Mouse (Mus musculus) embryonic stem cell, embryonic (primary cell): ENCODE data around the gene Eddm3b.

Source experiments
- CTCF ChIA-PET, 4 experiments: fragments of 300-600 bp in 2 of 4; fragments of 350-600 bp in 2 of 4; sonication (Branson Sonifier 250); formaldehyde crosslinking; loops; one replicate each; lab custom pipeline; 2022; ENCODE audit warnings: inconsistent platforms in 2 of 4; lab: Charles Lee
- POLR2A ChIA-PET, 4 experiments: fragments of 300-600 bp in 2 of 4; fragments of 350-600 bp in 2 of 4; sonication (Branson Sonifier 250); formaldehyde crosslinking; loops; one replicate each; lab custom pipeline; 2022; ENCODE audit warnings: antibody characterized with exemption in 4 of 4, inconsistent platforms in 1 of 4; lab: Charles Lee

The Eddm3b gene

DNA sequence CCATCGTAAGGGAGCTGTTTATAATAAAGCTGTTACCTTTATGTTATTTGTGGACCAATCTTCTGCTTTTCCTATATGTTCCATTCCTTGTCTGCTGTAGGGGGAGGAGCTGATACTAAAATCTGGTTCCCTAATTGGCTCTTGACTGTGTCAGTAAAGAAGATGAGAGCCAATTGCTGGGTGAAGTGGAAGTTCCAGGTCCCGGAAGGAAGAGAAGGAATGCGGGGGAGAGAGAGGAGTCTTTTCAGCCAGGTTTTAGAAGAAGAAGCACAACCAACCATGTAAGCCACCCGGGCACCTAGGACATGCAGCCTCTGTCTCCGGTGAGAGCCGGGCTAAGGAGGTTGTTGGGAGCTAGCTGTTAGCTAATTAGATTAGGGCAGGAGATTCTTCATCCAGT, 11.5 kb downstream of the Eddm3b start:
- POLR2A ChIA-PET, result interaction anchor here in 1 of 4 experiments (0.6 kb wide), 1 partner anchor 264 kb away, joined by 3 read pairs; no protein-coding TSS in a partner anchor
- CTCF ChIA-PET, result no interaction called here

DNA sequence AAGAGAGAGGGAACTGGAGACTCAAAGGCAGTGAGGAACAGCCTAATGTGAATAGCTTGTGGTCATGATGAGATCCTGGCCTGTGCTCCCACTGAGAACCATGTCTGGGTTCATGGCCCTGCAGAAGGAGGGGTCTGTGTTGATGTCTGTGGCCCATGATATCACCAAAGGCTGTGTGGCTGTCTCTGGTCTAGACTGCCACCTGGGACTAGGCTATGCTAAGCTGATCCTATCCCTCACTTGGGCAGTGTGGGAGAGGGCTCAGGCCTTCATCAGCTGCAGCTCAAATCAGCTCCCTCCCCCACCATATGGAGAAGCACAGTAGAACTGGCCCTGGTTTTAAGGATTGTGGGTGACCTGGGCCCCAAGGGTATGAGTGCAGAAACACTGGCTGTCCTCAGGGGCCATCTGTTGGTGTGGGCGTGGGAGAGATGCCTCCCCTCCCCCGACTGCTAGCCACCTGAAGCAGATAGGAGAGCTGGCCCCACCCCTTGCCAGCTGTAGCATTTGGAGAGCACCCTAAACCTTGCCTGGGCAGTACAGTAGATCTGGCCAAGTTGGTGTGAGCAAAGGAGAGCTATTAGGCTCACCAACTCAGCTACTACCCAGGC, 13.5 kb downstream of the Eddm3b start:
- ChIA-PET POLR2A (interaction anchor here in 1 of 4 experiments (0.5 to 0.9 kb wide), 2 partner anchors 14 to 347 kb away, joined by 3 to 4 read pairs; no protein-coding TSS in a partner anchor), CTCF (interaction anchor here in 1 of 4 experiments (0.8 kb wide), 1 partner anchor 103 kb away, joined by 3 read pairs; no protein-coding TSS in a partner anchor)

DNA sequence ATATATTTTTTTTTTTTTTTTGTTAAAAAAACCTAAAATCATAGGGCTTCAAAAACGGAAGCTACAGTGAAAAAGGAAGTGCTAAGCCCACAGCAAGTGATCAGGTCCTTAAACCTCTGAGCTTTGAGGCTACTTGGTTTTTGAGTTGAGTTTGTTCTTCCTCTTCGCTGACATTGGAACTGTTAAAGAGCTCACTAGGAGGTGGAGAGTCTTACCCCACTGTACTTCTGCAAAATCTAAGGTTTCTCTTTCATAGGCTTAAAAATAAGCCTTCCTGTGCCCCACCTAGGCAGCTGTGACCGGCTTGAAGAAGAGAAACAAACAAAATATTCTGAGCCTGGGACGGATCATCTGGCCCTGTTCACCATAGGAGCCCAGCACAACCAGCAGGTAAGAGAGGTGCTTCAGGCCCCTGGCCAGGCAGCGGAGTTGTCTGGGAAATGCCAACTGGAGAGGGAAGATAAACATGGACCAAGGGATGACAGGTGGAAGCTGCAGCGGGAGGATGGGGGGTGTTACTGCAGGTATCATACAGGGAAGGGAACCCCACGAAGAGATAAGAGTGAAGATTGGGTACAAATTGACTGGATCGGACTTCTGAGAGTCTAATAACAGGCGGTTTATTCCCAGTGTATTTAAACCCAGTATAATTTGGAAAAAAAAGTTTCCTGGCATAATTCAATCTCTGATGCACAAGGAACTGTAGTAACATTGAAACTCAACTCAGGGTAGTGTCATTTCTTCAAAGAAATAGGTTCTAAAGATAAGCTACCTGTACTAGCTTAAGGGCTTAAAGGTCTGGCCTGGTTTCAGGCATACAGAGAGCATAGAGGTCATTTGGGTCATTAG, 14.8 kb downstream of the Eddm3b start:
- ChIA-PET POLR2A (no interaction called here), CTCF (interaction anchor here in 2 of 4 experiments (0.6 to 0.8 kb wide), 2 partner anchors 104 to 1702 kb away, joined by 3 to 8 read pairs; no protein-coding TSS in a partner anchor)

DNA sequence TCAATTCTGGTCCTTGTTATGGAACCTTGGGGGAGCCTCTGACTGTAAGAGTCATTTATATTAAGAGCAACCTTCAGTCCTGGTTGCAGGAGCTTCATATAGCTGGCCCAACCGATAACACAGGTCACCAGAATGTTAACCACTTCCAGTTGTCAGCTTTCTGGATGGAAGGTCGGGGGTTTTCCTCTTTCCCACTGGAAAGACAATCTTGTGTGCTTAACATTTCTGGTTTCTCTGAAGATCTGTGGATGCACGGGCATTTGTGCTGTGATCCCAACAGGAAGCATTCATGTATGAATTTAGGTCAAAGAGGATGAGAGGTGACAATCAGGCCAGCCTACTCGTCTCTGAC, 15.4 kb downstream of the Eddm3b start:
- POLR2A ChIA-PET, result no interaction called here
- CTCF ChIA-PET, result no interaction called here

DNA sequence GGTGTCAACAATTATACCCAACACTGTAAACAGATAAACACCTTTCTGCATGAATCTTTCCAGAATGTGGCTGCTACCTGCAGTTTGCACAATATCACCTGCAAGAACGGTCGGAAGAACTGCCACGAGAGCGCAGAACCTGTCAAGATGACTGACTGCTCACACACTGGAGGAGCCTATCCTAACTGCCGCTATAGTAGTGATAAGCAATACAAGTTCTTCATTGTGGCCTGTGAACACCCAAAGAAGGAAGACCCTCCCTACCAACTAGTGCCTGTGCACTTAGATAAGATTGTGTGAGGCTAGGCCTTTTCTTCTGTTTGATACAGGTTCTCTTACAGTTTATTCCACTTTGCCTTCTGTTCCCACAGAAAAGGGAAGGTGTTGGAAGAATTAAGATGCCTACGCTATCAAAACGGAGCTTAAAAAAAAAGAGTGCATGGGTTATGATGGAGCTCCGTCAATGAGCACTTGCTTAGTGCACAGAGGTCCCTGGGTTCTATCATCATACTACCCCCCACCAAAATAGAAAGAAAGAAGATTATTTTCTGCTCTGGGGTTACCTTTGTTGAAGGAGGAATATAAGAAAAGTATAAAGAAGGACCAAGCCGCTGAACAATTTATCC, 16.2 kb downstream of the Eddm3b start:
- ChIA-PET POLR2A (interaction anchor here in 1 of 4 experiments (1.5 kb wide), 1 partner anchor 51 kb away, joined by 3 read pairs; no protein-coding TSS in a partner anchor), CTCF (interaction anchor here in 2 of 4 experiments (0.6 kb wide), 2 partner anchors 35 to 137 kb away, joined by 3 to 4 read pairs; no protein-coding TSS in a partner anchor)

DNA sequence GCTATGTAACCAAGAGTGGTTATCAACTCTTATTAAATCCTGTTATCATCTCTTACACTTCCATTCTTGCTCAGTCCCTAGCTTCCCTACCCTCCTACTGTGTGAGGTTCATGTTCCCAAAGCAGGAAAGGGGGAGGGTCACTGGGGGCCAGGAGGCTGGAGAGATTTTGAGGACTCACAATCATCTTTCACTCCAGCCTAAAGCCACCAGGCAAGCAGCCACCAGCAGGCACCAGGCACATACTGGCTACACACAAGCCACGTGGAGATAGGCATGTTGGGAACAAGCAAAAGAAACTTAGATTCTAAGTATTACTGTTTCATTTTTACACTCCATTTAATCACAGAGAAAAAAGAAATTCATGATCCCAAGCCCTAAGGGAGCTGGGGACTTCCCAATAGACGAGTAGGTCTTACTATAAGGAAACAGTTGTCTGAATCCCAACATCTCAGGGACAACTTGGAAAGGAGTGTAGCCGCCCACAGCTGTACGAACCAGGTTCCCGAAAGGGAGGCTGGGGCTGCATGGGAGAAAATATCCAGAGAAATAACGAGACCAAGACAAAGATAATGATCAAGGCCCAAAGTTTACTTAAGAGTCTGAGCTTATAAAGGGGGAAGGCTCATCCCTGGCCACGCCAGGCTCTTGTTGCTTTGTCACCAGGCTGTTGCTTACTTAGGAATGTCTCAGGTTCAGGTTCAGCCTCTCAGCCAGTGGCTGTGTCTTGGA, 17.0 kb downstream of the Eddm3b start:
- POLR2A ChIA-PET, result interaction anchor here in 1 of 4 experiments (0.9 to 1.5 kb wide), 2 partner anchors 8 to 52 kb away, joined by 3 read pairs; partner anchors contain the start of gene Rnase6
- CTCF ChIA-PET, result interaction anchor here in 2 of 4 experiments (0.6 kb wide), 2 partner anchors 34 to 136 kb away, joined by 3 to 4 read pairs; no protein-coding TSS in a partner anchor

DNA sequence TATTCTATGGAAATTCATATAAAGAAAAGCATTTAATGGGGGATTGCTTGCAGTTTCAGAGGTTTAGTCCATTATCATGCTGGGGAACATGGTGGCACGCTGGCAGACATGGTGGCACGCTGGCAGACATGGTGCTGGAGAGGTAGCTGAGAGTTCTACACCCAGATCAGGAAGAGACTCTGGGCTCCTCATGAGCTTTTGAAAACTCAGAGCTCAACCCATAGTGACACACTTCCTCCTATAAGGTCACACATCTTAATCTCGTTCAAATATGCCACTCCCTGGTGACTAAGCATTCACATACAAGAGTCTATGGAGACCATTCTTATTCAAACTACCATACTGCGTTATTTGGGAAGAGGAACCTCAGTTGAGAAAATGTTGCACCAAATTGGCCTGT, 18.1 kb downstream of the Eddm3b start:
- ChIA-PET POLR2A (no interaction called here), CTCF (no interaction called here)

DNA sequence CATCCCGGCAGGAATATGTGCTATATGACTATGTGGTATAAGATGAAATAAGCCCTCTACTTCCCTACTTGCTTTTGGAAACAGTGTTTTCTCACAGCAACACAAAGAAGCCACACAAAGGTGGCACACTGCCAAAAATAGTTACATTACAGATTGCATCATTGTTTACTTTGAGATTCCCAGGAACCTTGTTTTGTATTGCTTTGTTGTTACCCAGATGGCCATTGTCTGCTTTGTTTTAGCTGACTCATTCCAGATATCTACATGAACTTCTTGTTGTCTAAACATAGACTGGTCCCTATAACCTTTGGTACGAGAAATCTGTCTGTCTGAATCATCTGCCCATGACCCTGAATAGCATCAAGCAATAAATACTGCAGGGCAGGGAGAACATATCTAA, 26.1 kb downstream of the Eddm3b start:
- CTCF ChIA-PET, result no interaction called here
- POLR2A ChIA-PET, result interaction anchor here in 1 of 4 experiments (1.2 kb wide), 1 partner anchor 13 kb away, joined by 3 read pairs; no protein-coding TSS in a partner anchor

DNA sequence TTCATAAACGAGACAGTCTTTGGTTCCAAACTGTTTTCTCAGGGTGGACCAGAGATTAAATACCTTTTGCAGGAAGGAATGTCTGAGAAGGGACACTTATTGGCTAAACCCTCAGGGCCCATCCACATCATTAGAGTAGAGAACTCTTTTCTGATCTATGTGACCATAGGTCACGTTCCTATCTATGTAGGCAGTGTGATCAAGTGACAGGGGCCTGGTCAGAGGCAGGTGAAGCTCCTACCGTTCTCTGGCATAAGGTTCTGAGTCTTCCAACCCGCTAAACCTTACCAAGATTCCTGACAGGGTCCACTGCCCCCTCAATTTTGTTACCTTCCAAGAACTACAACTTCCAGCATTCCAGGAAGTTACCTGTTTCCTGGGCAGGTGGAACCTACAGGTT, 27.9 kb downstream of the Eddm3b start:
- ChIA-PET POLR2A (no interaction called here), CTCF (no interaction called here)

DNA sequence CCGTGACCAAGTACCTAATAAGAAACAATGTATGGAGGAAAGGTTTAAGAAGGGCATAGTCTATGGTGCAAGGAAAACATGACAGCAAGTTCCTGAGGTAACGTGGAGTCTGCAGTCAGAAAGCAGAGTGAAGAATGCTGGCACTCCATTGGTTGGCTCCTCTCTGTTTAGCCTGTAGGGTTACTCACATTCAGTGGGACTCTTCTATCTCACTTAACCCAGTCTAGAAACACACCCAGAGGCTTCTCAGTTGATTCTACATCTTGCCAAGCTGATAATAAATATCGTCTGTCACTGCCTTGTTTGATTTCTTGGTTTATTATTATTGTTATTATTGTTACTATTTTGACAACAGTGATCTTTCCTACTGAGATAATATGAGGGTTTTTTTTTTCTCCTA, 28.3 kb downstream of the Eddm3b start:
- CTCF ChIA-PET, result no interaction called here

DNA sequence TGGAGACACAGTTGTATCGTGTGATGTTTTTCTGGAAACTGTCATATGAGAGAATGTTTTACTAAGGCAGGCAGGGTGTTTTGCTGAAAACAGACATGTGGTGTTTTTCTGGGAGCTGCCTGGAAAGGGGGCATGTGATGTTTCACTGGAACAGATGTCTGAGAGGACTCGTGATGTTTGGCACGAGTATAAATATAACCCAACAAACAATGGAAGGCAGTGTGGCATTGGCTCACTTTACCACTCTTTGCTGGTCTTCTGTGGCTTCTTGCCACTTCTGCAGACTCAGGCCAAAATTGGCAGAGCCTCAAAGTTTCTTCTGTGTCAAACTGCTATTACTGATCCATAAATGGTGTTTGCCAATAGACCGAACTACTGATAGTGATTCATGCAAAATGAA, 29.1 kb downstream of the Eddm3b start:
- CTCF ChIA-PET, result no interaction called here
- POLR2A ChIA-PET, result no interaction called here

More for the DNA sequence above, 28.3 kb downstream of the Eddm3b start:
- POLR2A ChIA-PET, result no interaction called here

DNA sequence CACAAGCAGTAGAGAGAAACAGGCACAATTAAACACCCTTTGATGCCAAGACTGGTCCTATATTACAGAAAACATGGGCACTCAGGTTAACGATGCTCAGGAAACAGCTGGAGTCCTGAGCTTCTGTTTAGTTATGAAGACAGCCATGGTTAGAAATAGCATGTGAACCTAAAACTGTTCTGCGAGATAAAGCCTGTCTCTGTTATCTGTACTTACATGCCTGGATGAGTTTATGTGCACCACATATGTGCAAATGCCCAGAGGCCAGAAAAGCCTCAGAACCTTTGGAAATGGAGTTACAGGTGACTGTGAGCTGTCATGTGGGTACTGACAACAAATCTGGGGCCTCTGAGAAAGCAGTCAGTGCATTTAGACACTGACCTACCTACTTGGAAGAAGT, 29.7 kb downstream of the Eddm3b start:
- ChIA-PET CTCF (no interaction called here), POLR2A (no interaction called here)

DNA sequence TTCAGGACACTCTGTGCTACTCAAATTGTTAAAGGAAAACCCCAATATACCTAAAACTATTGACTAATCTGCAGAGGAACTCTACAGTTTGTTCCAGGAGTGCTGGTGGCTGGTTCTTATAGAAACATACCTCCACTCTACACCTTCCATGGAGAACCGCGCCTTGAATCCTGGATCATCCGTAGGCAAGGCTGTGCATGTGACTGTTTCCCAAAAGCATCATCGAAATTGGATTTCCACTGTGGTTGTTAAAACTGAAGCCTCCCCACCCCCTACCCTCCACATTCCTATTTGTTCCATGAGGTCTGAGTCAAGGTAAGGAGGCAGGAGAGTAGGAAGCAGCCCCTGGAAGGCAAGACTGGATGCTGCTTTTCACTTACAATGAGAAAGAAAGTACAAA, 30.2 kb downstream of the Eddm3b start:
- ChIA-PET POLR2A (no interaction called here), CTCF (no interaction called here)

DNA sequence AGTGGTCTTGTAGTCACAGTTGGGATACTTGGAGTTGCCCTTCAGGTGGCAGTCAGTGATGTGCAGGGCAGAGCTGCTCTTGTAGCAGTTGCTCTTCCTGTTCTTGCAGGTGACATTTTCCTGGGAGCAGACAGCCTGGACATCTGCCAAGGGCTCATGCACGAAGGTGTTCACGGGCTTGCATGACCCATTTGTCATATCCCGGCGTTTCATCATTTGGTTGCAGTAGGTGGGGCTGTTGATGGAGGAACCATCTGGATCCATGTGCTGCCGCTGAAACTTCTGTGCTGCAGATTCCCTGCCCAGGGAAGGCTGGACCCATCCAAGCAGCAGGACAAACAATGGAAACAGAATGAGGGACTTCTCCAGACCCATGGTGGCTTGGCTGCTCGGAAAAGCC, 31.3 kb downstream of the Eddm3b start:
- CTCF ChIA-PET, result no interaction called here
- POLR2A ChIA-PET, result no interaction called here

DNA sequence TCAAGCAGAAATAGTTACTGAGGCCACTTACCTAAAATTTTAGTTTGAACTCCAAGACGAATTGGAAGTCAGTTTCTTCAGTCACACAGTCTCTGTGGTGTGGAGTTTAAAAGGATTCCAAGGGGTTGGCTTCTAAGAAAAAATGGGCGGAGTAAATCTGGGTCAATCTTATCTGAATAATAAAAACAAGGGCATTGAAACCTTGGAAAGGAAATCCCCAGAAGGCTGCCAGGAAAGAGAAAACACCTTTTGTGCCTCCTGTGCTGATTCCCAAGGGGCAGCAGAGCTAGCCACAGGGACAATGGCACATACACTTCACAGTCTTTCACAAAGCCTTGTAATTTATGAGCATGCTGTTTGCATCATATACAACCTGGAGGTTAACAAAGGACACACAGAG, 32.5 kb downstream of the Eddm3b start, which contains the start of gene Rnase1:
Gene Rnase1, minus strand, starts transcription at position 101 of the 400 bp plus-strand sequence.
- POLR2A ChIA-PET, result no interaction called here
- CTCF ChIA-PET, result interaction anchor here in 1 of 4 experiments (0.6 kb wide), 1 partner anchor 26 kb away, joined by 3 read pairs; no protein-coding TSS in a partner anchor

DNA sequence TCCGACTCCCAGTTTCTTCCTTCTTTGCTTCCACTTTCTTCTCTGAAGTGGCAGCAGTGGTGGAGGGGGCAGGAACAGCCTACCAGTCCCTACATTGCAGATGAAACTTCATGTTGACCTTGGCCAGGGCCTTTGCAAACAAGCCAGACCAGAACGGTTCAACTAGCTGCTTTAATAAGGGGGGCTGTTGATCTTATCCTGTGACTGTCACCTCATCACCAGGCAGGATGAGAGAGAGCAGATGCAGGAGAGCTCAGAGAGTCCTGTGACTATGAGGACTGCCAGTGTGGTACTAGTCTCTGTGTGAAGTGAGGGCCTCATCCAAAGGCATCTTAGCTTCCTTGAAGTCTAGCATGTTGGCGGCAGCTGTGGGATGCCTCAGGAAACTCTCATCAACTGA, 33.8 kb downstream of the Eddm3b start:
- ChIA-PET POLR2A (interaction anchor here in 1 of 4 experiments (0.9 kb wide), 1 partner anchor 24 kb away, joined by 3 read pairs; the partner anchor contains the start of gene Rnase6), CTCF (interaction anchor here in 2 of 4 experiments (0.5 to 0.6 kb wide), 2 partner anchors 79 to 166 kb away, joined by 3 read pairs; no protein-coding TSS in a partner anchor)

DNA sequence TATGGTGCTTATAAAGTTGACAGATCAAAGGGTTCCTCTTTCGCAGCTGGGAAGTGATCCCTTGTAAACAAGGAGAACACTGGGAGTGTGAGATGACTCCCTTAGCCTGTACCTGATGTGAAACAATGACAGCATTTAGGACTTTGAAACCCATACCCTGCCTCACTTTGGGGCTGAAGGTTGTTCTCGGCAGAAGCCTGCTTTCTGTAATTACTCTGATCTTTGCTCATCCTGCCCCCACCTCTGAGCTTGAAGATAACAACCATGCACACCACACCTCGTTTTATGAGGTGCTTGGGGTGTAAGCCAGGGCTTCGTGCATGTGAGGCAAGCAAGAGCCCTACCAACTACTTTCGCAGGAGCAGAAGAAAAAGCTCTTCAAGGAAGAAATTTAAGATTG, 34.9 kb downstream of the Eddm3b start:
- CTCF ChIA-PET, result no interaction called here

DNA sequence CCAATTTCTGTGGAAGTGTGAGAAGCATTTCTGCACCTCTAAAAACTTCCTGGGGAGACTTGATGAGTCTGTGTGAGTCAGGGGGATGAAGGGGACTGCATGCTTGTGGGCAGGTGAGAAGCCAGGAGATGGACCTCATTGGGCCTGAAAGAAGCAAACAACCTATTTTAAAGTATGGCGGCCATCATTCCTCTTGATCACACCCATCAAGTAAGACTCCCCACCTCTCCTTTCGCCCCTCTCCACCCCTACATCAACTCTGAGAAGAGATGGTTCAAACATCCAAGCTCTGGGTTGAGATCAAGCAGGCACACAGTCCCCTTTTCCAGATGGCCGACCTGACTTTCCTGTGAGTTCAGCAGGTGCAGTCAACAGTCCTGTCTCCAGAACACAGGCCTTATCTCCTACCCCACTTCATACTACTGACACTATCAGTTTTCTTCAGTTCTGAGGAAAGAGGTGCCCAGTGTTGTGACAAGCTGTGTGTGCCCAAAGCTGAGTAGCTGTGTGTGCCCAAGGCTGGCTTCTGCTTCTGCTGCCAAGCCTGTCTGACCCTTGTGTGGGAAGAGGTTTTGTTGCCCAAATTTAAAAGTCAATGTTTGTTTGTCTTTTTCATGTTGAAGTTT, 36.1 kb downstream of the Eddm3b start:
- ChIA-PET CTCF (no interaction called here), POLR2A (no interaction called here)

More for the DNA sequence above, 34.9 kb downstream of the Eddm3b start:
- POLR2A ChIA-PET, result interaction anchor here in 1 of 4 experiments (1.1 kb wide), 1 partner anchor 14 kb away, joined by 3 read pairs; no protein-coding TSS in a partner anchor
